Mouse (Mus musculus) liver, embryonic 18 days (tissue): ENCODE results near the gene Sqstm1. TPM values are rescaled to one million over a fixed set of nuclear protein-coding genes. Genes with fewer than 3 reads are reported as not detected.

Experiments
- polyA plus RNA-seq: library from polyadenylated mRNA; depleted of rRNA; stranded (reverse); fragments of >200 nt; gene quantifications from 2 replicates; pipeline ENCODE4 v1.2.3, GENCODE M21; 2012; rRNA removed

Sqstm1 gene
- polyA plus RNA-seq = 72.2 and 84.8 TPM in 2 replicates

DNA sequence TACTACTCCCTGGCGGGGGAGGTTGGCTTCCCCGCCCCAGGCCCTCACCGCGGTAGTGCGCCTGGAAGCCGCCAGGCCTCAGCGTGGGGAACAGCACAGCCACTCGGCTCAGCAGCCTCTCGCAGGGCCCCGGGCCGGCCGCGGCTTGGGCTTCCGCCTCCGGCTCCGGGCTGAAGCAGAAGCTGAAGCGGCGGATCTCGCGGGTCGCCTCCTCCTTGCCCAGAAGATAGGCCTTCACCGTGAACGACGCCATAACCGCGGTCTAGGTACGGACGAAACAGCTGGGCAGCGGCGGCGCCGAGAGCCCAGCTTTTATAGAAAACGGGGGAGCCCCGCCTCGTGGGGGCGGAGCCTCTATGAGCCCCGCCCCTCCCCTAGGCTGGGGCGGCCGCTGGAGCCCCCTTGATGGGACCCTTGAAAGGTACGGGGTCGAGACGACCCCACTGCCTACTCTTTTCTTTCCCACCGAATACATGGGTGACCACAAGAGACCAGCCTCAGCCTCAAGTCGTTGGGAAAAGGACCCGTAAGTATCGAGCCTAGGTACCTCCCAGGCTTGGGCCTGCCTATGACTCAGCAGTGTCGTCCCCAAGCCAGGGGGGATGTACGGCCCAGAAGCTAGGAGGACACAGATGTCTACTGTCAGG lies at the start of gene Sqstm1, which contains the start of gene Mgat4b:
Gene Sqstm1, minus strand, starts transcription at position 323 of the 647 bp plus-strand sequence.
Gene Mgat4b, plus strand, starts transcription at position 386 of the 647 bp plus-strand sequence.

DNA sequence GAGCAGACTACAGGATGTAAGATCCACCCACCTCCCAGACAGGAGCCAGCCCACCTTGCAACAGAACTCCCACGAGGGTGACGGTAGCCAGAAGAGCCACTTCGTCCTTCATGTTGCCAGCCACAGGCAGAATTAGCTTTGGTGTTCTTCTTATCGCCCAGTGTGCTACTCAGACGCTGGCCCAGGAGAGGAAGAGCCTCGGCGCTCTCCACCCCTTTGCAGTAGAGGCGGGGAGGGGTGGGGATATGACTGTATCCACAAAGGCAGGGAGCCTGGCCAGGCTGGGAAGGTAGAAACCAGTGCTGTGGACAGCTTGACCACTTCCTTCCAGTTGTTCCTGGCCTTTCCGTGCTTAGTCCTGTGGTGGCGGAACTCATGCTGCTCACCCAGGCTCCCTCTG lies 27.7 kb upstream of the Sqstm1 start, which contains the start of gene Ltc4s:
Gene Ltc4s, minus strand, starts transcription at position 293 of the 400 bp plus-strand sequence.

DNA sequence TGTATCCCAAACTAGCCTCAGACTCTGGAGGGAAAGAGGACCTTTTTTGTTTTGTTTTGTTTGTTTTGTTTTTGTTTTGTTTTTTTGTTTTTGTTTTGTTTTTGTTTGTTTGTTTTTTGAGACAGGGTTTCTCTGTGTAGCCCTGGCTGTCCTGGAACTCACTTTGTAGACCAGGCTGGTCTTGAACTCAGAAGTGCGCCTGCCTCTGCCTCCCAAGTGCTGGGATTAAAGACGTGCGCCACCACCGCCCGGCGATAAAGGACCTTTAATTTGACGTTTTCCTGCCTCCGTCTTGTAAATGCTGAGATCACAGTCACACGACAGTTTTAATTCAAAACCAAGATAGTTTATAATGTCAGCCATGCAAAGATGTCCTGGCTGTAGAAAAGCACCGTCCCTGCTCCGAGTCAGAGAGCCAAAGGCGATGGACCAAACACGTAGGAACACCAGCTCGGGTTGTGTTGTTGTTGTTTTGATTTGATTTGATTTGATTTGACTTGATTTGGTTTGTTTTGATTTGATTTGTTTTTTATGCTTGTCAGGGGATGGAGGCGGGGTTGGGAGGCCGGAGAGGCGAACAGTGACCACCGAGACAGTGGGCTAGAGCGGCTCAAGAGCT lies 36.4 kb downstream of the Sqstm1 start, which contains the start of gene Mrnip:
Gene Mrnip, plus strand, starts transcription at position 334 of the 619 bp plus-strand sequence.

Other genes starting within 250 kb of the Sqstm1 start
- 35.9 and 36.9 TPM in 2 replicates for gene Rnf130, start 185.5 kb downstream of the Sqstm1 start, polyA plus RNA-seq
- gene Tbc1d9b, start 79.4 kb downstream of the Sqstm1 start, polyA plus RNA-seq = 10.8 and 12.4 TPM in 2 replicates
- gene Mrnip, start 36.4 kb downstream of the Sqstm1 start, polyA plus RNA-seq = 5.2 and 5.5 TPM in 2 replicates
- gene Mgat4b, start 63 bp upstream of the Sqstm1 start, polyA plus RNA-seq = 12.1 and 13.6 TPM in 2 replicates
- gene Ltc4s, start 27.8 kb upstream of the Sqstm1 start, polyA plus RNA-seq = 0.77 and 0.83 TPM in 2 replicates
- gene Maml1, start 81.5 kb upstream of the Sqstm1 start, polyA plus RNA-seq = 3.8 and 4.6 TPM in 2 replicates
- 93.6 and 103 TPM in 2 replicates for gene Canx, start 114.8 kb upstream of the Sqstm1 start, polyA plus RNA-seq
- 0.16 and 0.18 TPM in 2 replicates for gene Cby3, start 143.6 kb upstream of the Sqstm1 start, polyA plus RNA-seq
- gene Hnrnph1, start 166.2 kb upstream of the Sqstm1 start, polyA plus RNA-seq = 141 and 147 TPM in 2 replicates
- 6.8 and 7.1 TPM in 2 replicates for gene Rufy1, start 220.3 kb upstream of the Sqstm1 start, polyA plus RNA-seq